Mouse (Mus musculus) testis, postnatal 10 days (tissue): ENCODE measurements at regions not wholly inside any gene's neighbourhood (a gene's known extent, or its start where the extent isn't known, plus 50 kb on each side); places are given as distances from the start of the nearest gene placed in this dataset.
A peak's percentile ranks its signal among the peaks of the same experiment; 100 is the strongest.

Source experiments
- DNase-seq: peaks from one replicate; pipeline ENCODE4 v3.0.0; 2021; ENCODE audit warnings: low spot score

DNA sequence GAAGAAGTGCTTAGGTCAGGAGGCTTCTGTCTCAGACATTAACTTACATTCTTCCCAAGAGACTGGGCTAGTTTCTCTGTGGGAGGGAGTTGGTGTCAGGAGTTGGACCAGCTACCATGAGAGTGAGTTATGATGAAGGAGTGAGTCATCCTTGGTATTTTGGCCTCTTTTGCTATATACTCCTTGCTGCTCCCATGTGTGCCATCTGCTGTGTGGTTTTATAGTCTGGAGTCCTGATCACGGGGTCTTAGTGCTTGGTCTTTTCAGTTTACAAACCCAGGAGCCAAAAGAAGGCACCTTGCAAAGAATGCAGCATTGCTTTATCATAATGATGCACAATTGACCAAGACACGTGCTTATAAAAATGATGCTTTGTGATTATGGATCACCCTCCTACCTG is 56.6 kb downstream of the Zfp503 start:
- DNase-seq: no peak

DNA sequence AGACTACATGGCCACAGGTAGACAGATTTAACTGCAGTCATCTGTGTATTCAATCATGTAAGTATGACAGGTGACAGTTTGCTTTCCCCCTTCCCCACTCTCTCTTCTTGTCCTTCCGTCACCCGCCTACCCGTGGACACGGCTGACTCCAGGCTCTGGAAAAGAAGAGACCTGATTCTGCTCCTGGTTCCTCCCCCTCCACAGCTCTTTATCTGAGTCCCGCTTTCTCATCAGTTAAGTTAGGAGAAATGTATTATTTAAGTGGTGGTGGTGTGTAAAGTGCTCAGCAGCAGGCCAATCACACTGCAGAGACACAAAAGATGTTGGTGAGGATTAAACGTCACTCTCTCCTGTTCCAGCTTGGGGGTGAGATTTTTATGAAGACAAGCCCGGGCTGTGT is 57.5 kb downstream of the Zfp503 start:
- DNase-seq: no peak

DNA sequence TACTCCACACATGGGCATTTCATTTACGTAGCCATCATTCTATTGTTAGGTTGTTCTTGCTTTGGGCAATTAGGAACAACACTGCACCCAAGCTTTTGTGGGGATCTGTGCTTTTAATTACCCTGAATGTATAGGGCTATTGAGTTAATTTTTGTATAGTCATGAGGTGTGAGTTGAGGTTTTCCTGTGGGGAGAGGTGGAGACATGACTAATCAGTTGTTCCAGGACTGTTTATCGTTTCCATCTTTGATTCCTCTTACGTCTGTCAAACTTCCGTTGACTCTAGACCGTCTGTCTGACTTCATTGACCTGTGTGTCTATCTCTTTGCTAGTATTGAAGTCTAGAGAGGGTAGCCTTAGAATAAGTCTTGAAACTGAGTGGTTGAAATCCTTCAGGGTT is 60.4 kb downstream of the Zfp503 start:
- DNase-seq: no peak

DNA sequence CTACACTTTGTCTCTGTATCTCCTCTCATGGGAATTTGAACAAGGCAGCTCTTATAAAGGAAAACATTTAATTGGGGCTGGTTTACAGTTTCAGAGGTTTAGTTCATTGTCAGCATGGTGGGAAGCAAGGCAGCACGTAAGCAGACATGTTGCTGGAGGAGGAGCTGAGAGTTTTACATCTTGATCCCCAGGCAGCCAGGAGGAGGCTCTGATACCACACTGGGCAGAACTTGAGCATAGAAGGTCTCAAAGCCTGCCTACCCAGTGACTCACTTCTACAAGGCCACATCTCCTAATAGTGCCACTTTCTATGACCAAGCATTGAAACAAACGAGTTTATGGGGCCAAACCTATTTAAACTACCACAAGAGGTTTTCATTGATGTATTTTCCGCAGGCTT is 67.9 kb upstream of the Comtd1 start:
- no peak for DNase-seq

DNA sequence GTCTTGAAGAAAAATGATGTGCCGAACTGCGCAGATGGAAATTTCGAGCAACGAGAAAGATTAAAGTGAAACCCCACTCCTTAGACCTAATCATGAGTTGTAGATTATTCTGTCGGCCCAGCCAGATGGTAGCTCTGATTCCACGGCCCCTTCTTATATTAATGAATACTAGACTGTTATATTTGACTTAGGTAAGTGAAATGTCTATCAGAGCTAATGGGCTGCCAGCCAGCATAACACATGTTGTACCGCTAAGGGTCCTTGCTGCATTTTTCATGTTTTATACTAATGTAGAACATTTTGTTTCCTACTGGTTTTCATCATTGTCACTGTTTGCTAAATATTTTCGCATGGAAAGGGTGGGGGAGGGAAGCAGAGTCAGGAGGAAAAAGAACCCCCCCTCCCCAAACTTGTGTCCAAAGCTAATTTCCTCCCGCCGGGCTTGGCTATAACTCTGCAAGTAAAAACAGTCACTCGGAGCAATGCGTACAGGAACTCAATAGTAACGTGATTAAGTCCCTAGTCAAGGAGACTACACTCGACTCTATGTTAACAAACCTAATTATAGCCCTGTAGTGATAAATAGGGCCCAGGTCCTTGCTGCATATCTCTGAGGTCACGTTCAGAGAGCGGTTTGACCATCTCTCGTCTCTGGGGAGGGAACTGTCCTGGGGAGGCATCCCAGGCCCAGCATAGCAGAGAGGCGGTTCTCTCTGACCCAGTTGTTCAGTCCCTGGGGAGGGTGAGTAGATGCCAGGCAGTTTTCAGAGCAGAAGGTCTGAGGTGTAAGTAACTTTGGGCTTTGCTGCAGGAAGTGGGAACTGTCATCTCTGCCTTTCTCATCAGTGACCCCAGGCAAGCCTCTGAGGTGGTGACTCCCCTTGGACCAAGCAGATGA is 56.0 kb upstream of the Comtd1 start:
- peak; percentile 46 for DNase-seq

DNA sequence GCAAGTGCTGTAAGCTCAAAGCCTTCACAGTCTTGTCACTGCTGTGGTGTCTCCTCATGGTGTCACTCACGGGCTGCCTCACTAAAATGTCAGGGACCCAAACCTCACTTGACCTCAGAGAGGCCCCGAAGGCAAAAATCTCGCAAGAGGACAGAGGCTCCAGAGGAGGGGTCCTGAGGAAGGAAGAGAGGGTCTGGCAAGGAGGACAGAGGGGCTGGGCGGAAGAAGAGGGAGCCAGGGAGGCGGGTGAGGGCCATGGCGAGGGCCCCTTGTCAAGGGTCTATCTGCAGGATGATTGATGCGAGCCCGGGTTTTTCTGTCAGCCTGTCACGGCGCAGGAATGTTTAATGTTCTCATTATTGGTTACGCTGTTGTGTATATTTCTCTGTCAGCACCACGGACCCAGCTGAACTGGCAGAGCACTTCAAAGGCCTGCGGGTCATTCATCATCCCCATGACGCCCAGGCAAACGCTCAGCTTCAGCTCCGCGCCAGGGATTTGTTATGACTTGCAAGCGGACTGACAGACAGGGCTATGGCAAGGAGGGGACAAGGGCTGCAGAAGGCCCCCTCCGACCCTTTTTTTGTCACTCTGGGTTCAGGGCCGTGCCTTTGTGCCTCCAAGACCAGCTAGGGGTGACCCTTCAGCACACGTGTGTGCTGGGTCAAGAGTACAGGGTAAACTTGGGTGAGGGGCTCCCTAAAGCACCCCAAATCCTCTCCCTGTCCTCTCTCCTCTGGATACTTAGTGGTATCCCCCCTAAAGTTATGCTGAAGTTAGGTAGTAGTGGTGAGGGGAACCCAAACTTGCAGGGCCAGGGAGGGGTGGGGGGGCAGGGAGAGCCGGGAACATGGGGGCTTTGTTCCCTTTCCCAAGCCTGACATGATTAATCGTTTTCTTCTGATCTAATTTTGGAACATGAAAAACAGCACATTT is 55.1 kb upstream of the Comtd1 start:
- DNase-seq: peak; percentile 47

DNA sequence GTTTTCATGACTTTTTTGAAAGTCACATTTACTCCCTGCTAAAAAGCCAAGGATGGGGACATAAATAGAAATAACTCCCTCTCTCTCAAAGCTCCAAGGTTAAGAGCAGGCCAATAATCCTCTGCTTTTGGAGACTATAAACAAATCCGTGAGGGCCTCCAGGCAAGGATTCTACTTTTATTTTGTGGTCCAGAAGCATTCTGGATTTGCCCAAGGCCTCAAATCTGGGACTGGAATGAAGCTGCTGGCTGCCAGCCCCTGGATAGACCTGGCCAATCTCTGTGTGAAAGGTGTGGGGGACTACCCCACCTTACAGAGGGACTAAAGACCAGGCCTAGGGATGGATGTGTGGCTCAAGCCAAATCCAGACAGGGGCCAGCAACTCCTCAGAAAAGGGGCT is 54.1 kb upstream of the Comtd1 start:
- no peak for DNase-seq

DNA sequence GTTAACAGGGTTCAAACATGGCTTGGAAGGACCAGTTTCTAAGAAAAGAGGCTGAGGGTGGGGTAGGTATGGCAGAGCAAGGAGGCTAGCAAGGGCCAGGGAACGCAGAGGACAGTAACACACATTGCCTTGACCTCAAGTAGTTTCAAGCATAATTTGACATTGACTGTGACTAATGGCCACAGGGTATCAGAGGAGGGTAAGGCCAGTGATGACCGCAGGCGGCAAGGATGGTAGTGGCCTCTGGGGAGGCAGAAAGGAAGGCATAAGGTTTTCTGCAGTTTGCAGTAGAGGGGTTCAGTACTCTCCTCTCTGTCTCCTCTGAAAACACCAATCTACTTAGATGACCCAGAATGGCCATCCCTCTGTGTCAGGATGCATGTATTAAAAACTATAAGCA is 53.7 kb upstream of the Comtd1 start:
- no peak for DNase-seq

DNA sequence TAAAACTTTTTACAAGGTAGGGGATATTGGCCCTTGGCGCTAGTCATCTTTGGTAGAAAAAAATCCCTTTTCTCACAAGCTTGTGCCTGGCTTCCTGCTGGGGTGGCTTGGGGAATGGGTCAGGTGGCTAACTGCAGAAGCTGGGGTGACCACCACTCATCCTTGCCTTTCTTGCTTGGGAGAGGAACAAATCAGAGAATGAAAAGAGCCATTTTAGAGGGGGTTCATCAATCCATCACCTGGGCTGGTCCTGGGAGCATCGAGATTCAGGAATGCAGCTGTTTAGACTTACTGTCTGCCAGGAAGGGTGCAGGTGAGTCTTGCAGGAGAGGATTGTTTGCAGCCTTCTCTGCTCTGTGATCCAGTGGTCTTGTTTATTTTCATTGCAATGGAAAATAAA is 52.2 kb upstream of the Comtd1 start:
- no peak for DNase-seq

DNA sequence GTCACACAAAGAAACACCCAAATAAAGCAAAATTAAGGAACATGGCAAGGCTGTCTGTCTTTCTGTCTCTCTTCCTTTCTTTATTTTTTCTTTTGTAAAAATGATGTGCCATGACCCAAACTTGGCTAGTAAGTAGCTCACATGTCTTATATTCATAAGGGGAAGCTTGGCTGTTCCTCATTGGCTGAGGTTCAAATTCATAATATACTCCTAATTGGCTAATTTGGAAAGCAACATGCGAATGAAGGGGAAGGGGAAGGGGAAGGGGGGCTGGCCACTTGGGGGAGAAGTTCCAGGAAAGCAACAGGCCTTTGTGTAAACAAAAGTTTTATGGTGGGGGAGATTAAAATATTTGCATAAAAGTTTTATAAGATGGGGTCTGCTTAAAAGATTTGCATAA is 51.7 kb upstream of the Comtd1 start:
- no peak for DNase-seq
